Mouse (Mus musculus) T-helper 1 cell (primary cell): ENCODE results near the gene Syngr1.

Experiments used
- in situ Hi-C: fragments of 300-600 bp; cut with MboI, MseI; formaldehyde crosslinking; loops from one replicate; pipeline ENCODE4 v1.15.1; 2025; ENCODE audit warnings: high pct_unique_total_duplicates

The Syngr1 gene

GRCm38 (mm10) chr15:80143760-80144159 lies 52.6 kb downstream of the Syngr1 start:
- in situ Hi-C loops, result no loop called here

DNA sequence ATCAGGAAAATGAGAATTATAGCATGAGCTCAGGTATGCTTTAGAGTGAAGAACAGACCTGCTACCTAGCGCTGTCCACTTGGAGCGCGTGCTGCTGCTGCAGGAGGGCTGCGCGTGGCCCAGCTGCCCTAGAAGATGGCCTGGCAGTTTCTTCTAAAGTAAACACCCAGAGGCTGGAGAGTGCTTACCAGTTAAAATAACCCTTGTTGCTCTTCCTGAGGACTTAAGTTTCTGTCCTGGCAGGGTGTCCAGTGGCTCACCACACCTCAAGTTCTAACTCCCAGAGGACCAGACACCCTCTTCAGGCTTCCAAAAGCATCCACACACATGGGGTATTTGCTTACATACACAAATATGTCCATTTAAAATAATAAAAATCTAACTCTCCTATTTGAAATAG lies 54.3 kb downstream of the Syngr1 start:
- in situ Hi-C loops, result no loop called here

DNA sequence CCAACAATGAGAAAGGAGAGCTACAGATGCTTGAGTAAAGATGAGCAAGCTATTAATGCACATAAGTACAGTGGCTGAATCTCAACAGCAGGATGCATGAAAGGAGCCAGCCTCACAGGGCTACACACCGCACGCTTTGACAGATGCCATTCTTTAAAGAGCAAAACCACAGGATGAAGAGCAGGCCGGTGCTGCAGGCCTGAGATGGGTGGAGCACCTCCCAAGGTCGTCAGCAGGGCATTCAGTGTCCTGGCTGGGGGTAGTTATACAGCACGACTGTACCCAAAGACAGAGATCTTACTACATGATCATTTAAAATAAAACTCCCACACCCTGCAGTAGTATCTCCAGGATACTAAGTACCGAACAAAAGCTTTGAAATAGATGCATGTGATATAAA lies 55.0 kb downstream of the Syngr1 start:
- in situ Hi-C loops, result no loop called here

DNA sequence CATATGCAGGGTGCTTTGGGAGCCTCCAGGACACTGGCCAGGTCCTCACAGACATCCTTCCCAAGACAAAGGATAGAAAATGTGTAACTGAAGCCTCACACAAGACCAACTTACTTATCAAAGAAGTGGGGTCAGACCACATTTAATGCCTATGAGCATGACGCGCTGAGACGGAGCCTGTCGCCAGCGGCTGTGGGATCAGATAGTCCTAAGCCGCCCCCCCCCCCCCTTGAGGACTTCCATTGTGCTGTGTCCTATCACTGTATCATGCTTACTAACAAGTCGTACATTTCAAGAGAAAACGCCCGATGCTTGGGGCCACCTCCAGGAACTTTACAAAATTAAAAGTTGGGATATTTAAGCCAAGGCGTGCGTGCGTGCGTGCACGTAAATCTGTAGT lies 56.0 kb downstream of the Syngr1 start:
- in situ Hi-C loops, result no loop called here

- in situ Hi-C loops, result no loop called here
Observed at GRCm38 (mm10) chr15:80147511-80147910, 56.4 kb downstream of the Syngr1 start.

- in situ Hi-C loops, result no loop called here
Observed at GRCm38 (mm10) chr15:80148565-80148964, 57.4 kb downstream of the Syngr1 start.

GRCm38 (mm10) chr15:80149517-80149916 lies 58.4 kb downstream of the Syngr1 start:
- in situ Hi-C loops, result no loop called here

DNA sequence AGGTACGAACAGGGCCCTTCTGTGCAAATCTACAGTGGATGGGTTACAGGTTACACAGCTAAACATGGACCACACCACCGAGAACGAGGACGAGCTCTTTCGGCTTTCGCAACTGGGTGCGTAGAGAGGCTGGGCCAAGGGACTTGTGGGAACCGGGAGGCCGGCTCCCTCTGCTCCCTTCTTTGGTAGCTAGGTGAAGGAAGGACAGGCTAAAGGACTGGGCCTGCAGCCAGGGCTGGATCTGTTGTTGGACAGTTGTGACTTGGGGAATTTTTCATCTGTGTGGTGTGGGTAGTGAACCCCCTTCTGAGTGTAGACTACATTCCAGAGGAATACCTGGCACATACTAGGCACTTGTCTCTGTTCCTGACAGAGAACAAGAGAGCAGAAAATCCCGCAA lies 61.5 kb downstream of the Syngr1 start:
- in situ Hi-C loops, result loop anchor here (5.0 kb wide), 1 partner anchor 80 kb away; the partner anchor contains the start of gene Mief1

DNA sequence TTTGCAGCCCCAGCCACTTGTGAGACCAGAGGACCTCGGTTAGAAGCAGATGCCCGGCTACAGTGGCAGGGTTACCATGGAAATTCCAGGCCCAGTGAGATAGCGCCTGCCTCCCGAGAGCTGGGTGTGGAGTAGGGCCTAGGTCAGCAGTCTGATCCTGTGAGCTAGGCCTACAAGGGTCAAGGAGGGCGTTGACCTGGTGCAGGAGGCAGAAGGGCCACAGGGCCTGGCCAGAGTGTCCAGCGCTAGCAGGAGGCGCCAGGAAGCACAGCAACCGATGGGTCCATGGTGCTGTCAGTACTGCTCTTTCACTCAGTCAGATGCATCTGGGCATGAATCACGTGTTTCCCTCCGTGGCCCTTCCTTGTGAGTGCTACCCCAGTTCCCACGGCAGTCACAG lies 62.6 kb downstream of the Syngr1 start:
- in situ Hi-C loops, result loop anchor here (5.0 kb wide), 1 partner anchor 79 kb away; the partner anchor contains the start of gene Mief1

DNA sequence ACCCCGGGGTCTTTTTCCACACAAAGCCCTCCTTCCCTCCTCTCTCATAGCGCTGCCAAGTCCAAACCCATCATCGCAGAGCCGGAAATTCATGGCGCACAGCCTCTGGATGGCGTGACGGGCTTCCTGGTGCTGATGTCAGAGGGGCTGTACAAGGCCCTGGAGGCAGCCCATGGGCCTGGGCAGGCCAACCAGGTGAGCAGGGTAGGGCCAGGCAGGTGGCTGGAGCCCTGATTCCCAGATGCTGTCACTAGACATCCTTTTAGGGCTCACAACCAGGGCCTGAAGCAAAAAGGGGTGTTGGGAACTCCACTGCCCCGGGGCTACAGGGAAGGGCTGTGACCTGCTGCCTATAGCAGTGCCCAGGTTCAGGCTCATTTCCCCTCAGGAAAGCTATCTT lies 64.6 kb downstream of the Syngr1 start:
- in situ Hi-C loops, result no loop called here

DNA sequence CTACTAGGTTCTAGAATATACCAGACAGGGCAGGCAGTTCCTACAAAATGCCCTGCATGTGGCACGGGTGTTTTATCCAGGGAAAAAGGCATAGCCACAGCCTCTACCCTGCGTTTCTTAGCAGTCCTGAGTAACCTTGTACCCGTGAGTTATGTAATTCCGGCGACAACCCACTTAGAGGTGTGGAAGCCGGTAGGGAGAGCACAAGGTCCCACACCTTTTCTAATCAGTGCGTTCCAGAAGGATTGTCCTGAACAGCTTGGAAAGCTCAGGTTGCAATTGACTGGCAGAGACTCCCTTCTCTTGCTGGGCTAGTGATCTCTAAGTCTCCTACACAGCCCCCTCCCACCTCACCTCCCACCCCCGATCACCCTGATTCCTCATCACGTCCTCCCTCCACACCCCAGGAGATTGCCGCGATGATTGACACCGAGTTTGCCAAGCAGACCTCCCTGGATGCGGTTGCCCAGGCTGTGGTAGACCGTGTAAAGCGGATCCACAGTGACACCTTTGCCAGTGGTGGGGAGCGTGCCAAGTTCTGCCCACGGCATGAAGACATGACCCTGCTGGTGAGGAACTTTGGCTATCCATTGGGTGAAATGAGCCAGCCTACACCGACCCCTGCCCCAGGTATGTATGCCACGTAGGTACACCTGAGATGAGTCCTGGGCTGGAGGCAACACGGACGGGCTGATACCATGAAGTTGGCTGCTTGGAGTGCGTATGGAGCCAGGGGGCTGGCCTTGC lies 66.2 kb downstream of the Syngr1 start:
- in situ Hi-C loops, result no loop called here

GRCm38 (mm10) chr15:80158001-80158706 lies 67.0 kb downstream of the Syngr1 start:
- in situ Hi-C loops, result no loop called here

GRCm38 (mm10) chr15:80158707-80159090 lies 67.6 kb downstream of the Syngr1 start:
- in situ Hi-C loops, result no loop called here

DNA sequence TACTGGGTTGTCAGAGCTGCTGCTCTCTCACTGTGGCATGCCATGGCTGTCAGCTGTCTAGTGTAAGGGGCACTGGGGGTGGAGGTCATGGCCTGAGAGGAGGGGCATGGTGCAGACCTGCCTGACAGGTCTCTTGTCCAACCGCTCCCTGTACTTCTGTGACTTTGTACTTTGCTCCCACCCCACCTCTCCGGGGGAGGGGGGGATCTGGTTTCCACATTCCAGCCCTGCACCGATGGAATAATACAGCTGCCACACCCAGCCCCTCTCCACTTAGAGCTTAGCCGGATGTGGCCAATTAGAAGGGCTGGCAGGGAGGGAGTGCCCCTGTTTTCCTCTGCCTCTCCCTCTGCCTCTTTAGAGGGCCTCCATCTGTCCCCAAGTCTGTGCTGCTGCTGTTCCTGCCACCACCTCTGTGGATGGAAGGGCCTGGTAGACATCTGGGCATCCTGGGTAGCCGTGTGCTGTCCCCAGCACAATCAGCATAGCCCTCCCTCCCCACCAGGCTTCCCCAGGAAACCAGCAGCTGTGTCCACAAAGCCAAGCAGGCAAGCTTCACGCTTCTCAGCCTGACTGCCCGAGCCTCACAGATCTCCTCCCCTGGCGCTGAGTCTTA lies 68.3 kb downstream of the Syngr1 start:
- in situ Hi-C loops, result no loop called here

DNA sequence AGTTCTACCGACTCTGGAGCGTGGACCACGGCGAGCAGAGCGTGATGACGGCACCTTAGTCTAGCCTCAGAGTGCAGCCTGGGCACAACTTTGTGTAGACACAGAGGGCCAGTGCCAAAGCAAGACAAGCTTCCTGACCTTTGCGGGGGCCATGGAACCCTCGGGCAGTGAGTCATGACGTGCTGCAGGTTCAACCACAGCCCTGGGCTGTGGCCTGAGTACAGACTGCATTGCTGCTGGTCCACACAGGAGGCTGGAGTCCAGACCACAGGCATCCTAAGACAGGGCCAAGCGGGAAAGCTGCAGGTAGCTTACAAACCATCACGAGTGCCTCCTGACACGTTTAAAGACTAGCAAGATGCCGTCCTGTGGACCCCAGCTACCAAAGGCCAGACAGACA lies 69.1 kb downstream of the Syngr1 start:
- in situ Hi-C loops, result no loop called here

GRCm38 (mm10) chr15:80160726-80161125 lies 69.6 kb downstream of the Syngr1 start:
- in situ Hi-C loops, result no loop called here

- in situ Hi-C loops, result no loop called here
Observed at GRCm38 (mm10) chr15:80161199-80161598, 70.1 kb downstream of the Syngr1 start.

- in situ Hi-C loops, result no loop called here
Observed at GRCm38 (mm10) chr15:80162401-80162964, 71.3 kb downstream of the Syngr1 start.

- in situ Hi-C loops, result no loop called here
Observed at GRCm38 (mm10) chr15:80163274-80163673, 72.1 kb downstream of the Syngr1 start.

- in situ Hi-C loops, result no loop called here
Observed at GRCm38 (mm10) chr15:80163716-80164115, 72.6 kb downstream of the Syngr1 start.

- in situ Hi-C loops, result no loop called here
Observed at GRCm38 (mm10) chr15:80165396-80165795, 74.3 kb downstream of the Syngr1 start.
